Mouse (Mus musculus): ENCODE measurements around the gene Atn1.

The Atn1 gene

GRCm38 (mm10) chr6:124739231-124739796 lies 17.0 kb downstream of the Atn1 start:
- POLR2A ChIA-PET: interaction anchor here (0.5 to 23.3 kb wide), 56 partner anchors 8 to 452 kb away, joined by 3 to 686 read pairs (median 6); partner anchors contain the start of genes Emg1 (in 3 of the 4), Phb2 (in 3 of the 4), Atn1 (in 2 of the 4) and Eno2 (in 2 of the 4)
- CTCF ChIA-PET: interaction anchor here in 3 of 4 experiments (1.0 to 2.1 kb wide), 11 partner anchors 20 to 266 kb away, joined by 3 to 11 read pairs (median 4); partner anchors contain the start of gene Lpcat3 (in 1 of the 3)

- POLR2A ChIA-PET: interaction anchor here (0.5 to 23.3 kb wide), 57 partner anchors 8 to 453 kb away, joined by 3 to 686 read pairs (median 5); partner anchors contain the start of genes Emg1 (in 3 of the 4), Phb2 (in 3 of the 4), Atn1 (in 2 of the 4) and Cdca3 (in 2 of the 4)
- CTCF ChIA-PET: interaction anchor here in 3 of 4 experiments (0.9 to 2.1 kb wide), 13 partner anchors 19 to 265 kb away, joined by 3 to 11 read pairs (median 4); partner anchors contain the start of genes Emg1 (in 1 of the 3), Lpcat3 (in 1 of the 3) and Phb2 (in 1 of the 3)
Observed at GRCm38 (mm10) chr6:124738511-124739023, 17.8 kb downstream of the Atn1 start, which contains the start of gene Ptpn6. TSS of gene Ptpn6 (minus strand) at chr6:124738714.

GRCm38 (mm10) chr6:124737040-124737439 lies 19.3 kb downstream of the Atn1 start:
- POLR2A ChIA-PET: interaction anchor here in 3 of 4 experiments (0.8 to 23.3 kb wide), 7 partner anchors 7 to 69 kb away, joined by 3 to 686 read pairs (median 246); partner anchors contain the start of genes Emg1 (in 3 of the 3), Phb2 (in 3 of the 3), Atn1 (in 2 of the 3) and Gm45234 (in 2 of the 3)
- CTCF ChIA-PET: interaction anchor here in 1 of 4 experiments (0.8 kb wide), 1 partner anchor 34 kb away, joined by 3 read pairs; no protein-coding TSS in a partner anchor

- ChIA-PET CTCF (interaction anchor here in 1 of 4 experiments (1.1 kb wide), 1 partner anchor 11 kb away, joined by 3 read pairs; no protein-coding TSS in a partner anchor), POLR2A (interaction anchor here in 2 of 4 experiments (0.6 to 23.3 kb wide), 6 partner anchors 10 to 254 kb away, joined by 3 to 686 read pairs (median 28); partner anchors contain the start of genes Atn1 (in 1 of the 2), Emg1 (in 1 of the 2), Eno2 (in 1 of the 2) and Gm45234 (in 1 of the 2))
Observed at GRCm38 (mm10) chr6:124734417-124734816, 21.9 kb downstream of the Atn1 start.

- ChIA-PET CTCF (interaction anchor here in 3 of 4 experiments (0.5 to 2.4 kb wide), 10 partner anchors 12 to 220 kb away, joined by 3 to 10 read pairs (median 4); no protein-coding TSS in a partner anchor), POLR2A (interaction anchor here (0.5 to 23.3 kb wide), 31 partner anchors 8 to 459 kb away, joined by 3 to 686 read pairs (median 4); partner anchors contain the start of genes Grcc10 (in 4 of the 4), Emg1 (in 3 of the 4), Phb2 (in 3 of the 4) and Atn1 (in 2 of the 4))
Observed at GRCm38 (mm10) chr6:124732476-124733370, 23.6 kb downstream of the Atn1 start.

GRCm38 (mm10) chr6:124731038-124731437 lies 25.3 kb downstream of the Atn1 start:
- ChIA-PET POLR2A (interaction anchor here (0.6 to 23.3 kb wide), 15 partner anchors 10 to 529 kb away, joined by 3 to 686 read pairs (median 6); partner anchors contain the start of genes Grcc10 (in 4 of the 4), Phb2 (in 2 of the 4), Atn1 (in 1 of the 4) and Emg1 (in 1 of the 4)), CTCF (interaction anchor here in 2 of 4 experiments (1.0 to 2.4 kb wide), 2 partner anchors 14 to 28 kb away, joined by 3 to 10 read pairs; no protein-coding TSS in a partner anchor)

GRCm38 (mm10) chr6:124729850-124730705 lies 26.2 kb downstream of the Atn1 start:
- POLR2A ChIA-PET: interaction anchor here (0.7 to 23.3 kb wide), 14 partner anchors 8 to 99 kb away, joined by 3 to 686 read pairs (median 7); partner anchors contain the start of genes Grcc10 (in 4 of the 4), Ptpn6 (in 3 of the 4), Emg1 (in 2 of the 4) and Phb2 (in 2 of the 4)
- CTCF ChIA-PET: interaction anchor here in 3 of 4 experiments (0.5 to 1.7 kb wide), 4 partner anchors 13 to 207 kb away, joined by 3 to 6 read pairs (median 6); no protein-coding TSS in a partner anchor

- POLR2A ChIA-PET: interaction anchor here (0.6 to 23.3 kb wide), 14 partner anchors 9 to 77 kb away, joined by 3 to 686 read pairs (median 7); partner anchors contain the start of genes Grcc10 (in 4 of the 4), Emg1 (in 3 of the 4), Phb2 (in 3 of the 4) and Ptpn6 (in 2 of the 4)
Observed at GRCm38 (mm10) chr6:124728621-124729020, 27.7 kb downstream of the Atn1 start.

GRCm38 (mm10) chr6:124724472-124724871 lies 31.9 kb downstream of the Atn1 start:
- CTCF ChIA-PET: interaction anchor here in 2 of 4 experiments (0.6 kb wide), 2 partner anchors 62 to 350 kb away, joined by 3 to 4 read pairs; no protein-coding TSS in a partner anchor
- POLR2A ChIA-PET: interaction anchor here in 3 of 4 experiments (0.6 to 3.0 kb wide), 11 partner anchors 8 to 438 kb away, joined by 3 to 17 read pairs (median 3); partner anchors contain the start of genes Grcc10 (in 3 of the 3), Emg1 (in 1 of the 3) and Phb2 (in 1 of the 3)

More at GRCm38 (mm10) chr6:124728621-124729020, 27.7 kb downstream of the Atn1 start:
- CTCF ChIA-PET: interaction anchor here in 3 of 4 experiments (0.6 to 1.7 kb wide), 3 partner anchors 12 to 76 kb away, joined by 3 to 5 read pairs (median 3); no protein-coding TSS in a partner anchor

GRCm38 (mm10) chr6:124723541-124723940 lies 32.8 kb downstream of the Atn1 start:
- POLR2A ChIA-PET: interaction anchor here in 3 of 4 experiments (1.0 to 3.0 kb wide), 4 partner anchors 16 to 18 kb away, joined by 3 to 17 read pairs (median 10); partner anchors contain the start of gene Grcc10 (in 3 of the 3)
- CTCF ChIA-PET: interaction anchor here in 1 of 4 experiments (0.6 kb wide), 1 partner anchor 21 kb away, joined by 3 read pairs; no protein-coding TSS in a partner anchor

- CTCF ChIA-PET: interaction anchor here in 2 of 4 experiments (0.6 kb wide), 2 partner anchors 20 to 55 kb away, joined by 3 read pairs; no protein-coding TSS in a partner anchor
- POLR2A ChIA-PET: interaction anchor here in 2 of 4 experiments (0.6 to 3.0 kb wide), 5 partner anchors 17 to 168 kb away, joined by 4 to 17 read pairs (median 7); partner anchors contain the start of gene Grcc10 (in 1 of the 2)
Observed at GRCm38 (mm10) chr6:124722876-124723473, 33.3 kb downstream of the Atn1 start.

- CTCF ChIA-PET: no interaction called here
- POLR2A ChIA-PET: interaction anchor here in 3 of 4 experiments (0.9 to 24.9 kb wide), 5 partner anchors 9 to 24 kb away, joined by 3 to 686 read pairs (median 7); partner anchors contain the start of genes Grcc10 (in 3 of the 3), Ptpn6 (in 2 of the 3), Emg1 (in 1 of the 3) and Phb2 (in 1 of the 3)
Observed at GRCm38 (mm10) chr6:124720904-124721303, 35.4 kb downstream of the Atn1 start.

GRCm38 (mm10) chr6:124719354-124719978 lies 36.9 kb downstream of the Atn1 start:
- POLR2A ChIA-PET: interaction anchor here (0.6 to 24.9 kb wide), 40 partner anchors 10 to 714 kb away, joined by 3 to 686 read pairs (median 4); partner anchors contain the start of genes Grcc10 (in 4 of the 4), Ptpn6 (in 3 of the 4), Atn1 (in 1 of the 4) and Cdca3 (in 1 of the 4)
- CTCF ChIA-PET: interaction anchor here (0.6 to 1.7 kb wide), 15 partner anchors 13 to 362 kb away, joined by 3 to 8 read pairs (median 4); partner anchors contain the start of genes C1rl (in 1 of the 4) and Ptpn6 (in 1 of the 4)

- ChIA-PET CTCF (interaction anchor here (0.6 to 1.7 kb wide), 12 partner anchors 14 to 363 kb away, joined by 3 to 8 read pairs (median 4); partner anchors contain the start of genes C1rl (in 1 of the 4) and Ptpn6 (in 1 of the 4)), POLR2A (interaction anchor here (0.6 to 24.9 kb wide), 24 partner anchors 13 to 509 kb away, joined by 3 to 686 read pairs (median 5); partner anchors contain the start of genes Grcc10 (in 4 of the 4), Ptpn6 (in 3 of the 4), Atn1 (in 1 of the 4) and Cdca3 (in 1 of the 4))
Observed at GRCm38 (mm10) chr6:124718703-124719102, 37.6 kb downstream of the Atn1 start.

Data from embryonic stem cell, embryonic (primary cell).